Mouse (Mus musculus) adrenal gland, postnatal 0 days (tissue): Measurements from ENCODE around the gene Olfr1215. TPM values are rescaled to one million over a fixed set of nuclear protein-coding genes. Genes with fewer than 3 reads are reported as not detected.

Source experiments
- polyA plus RNA-seq: library from polyadenylated mRNA; unstranded; fragments of >200 nt; fragmentation: Nextera tagmentation; extraction: Ambion mirVana; gene quantifications from 2 replicates; pipeline ENCODE4 v1.2.1, GENCODE M21; 2015

Olfr1215 gene
- polyA plus RNA-seq, result not detected in 2 replicates

DNA sequence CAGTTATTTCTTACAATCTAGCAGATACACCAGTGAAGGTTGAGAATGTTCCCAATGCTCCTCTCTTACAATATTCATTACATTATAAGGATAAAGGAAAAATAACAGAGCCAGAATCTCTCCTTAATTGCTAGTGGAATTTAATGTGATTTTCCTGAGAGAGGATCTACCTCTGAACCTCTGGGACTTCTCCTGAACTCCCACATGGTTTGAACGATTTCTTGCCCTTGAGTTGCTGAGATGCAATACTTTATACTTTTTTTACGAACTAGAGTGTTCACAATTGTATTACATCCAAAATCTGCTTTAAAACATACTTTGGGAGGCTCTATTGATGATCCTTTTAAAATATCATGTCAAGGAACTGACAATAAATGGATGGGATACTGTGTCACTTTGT, at the start of gene Olfr1215:
Olfr1215 (minus strand) TSS at position 101 of the 400 bp plus-strand sequence.

DNA sequence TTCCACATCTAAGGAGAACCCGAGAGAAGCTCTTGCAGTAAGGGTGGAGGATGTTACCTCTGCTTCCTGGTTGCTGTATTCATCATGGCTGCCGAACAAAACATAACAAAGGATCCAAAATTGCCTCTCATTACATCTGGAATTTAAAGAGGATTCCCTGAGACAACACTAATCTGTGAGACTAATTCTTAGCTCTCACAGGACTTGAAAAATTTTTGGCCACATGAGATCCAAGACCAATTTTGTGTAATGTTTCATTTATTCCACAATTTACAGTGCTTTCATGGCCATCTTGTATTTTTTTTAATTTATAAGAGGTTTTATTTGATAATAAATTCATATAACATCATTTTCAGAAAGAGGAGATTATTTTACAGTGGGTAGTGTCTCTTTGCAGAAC, 25.2 kb upstream of the Olfr1215 start, which contains the start of gene Olfr1217:
Olfr1217 (minus strand) TSS at position 101 of the 400 bp plus-strand sequence.

DNA sequence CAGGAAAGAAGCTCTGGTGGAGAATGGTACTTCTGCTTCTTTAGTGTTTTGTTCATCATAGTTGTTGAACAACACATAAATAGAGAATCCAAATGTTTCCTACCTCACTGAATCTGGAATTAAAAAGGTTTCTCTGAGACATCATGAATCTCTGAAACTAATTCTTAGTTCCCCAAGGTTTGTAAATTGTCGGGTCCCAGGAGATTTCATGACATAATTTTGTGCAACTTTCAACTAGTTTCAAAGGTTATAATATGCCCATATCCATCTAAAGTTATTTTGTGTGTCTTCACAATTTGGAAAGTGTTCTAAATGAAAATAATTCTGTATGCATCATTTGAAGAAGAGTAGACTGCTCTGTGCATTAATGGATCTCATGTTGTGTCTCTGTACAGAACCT, 11.5 kb upstream of the Olfr1215 start, which contains the start of gene Olfr1216:
Olfr1216 (minus strand) TSS at position 101 of the 400 bp plus-strand sequence.

DNA sequence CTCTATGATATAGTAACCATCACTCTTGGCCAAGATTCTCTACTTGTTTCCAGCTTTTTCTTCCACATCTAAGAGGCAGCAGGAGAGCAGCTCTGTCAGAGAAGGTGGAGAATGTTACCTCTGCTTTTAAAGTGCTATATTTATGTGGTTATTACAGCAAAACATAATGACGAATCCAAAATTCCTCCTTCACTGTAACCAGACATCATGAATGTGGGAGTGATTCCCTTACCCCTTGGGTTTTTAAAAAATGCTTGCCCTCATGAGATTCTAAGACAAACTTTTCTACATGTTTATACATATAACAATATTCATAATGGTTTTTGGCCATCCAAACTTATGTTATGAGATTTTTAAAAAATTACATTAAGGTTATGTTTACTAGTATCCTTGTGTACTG, 14.2 kb downstream of the Olfr1215 start, which contains the start of gene Olfr1214:
Olfr1214 (minus strand) TSS at position 101 of the 400 bp plus-strand sequence.

DNA sequence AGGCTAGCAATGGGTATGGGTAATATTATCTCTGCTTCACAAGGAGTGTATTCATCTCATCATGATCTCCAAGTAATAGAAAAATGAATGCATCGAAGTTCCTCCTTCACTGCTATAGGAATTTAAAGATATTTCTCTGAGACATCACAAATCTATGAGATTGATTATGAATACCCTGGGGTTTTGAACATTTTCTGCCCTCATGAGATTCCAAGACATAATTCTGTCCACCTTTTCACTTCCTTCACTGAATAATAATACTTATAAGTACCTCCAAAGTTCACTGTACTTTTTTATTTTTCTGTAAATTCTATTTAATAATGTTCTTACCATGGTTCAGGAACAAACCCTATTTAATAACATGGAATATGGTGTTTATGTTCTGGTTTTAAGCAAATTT, 26.6 kb downstream of the Olfr1215 start, which contains the start of gene Gm13762:
Gm13762 (minus strand) TSS at position 101 of the 400 bp plus-strand sequence.

DNA sequence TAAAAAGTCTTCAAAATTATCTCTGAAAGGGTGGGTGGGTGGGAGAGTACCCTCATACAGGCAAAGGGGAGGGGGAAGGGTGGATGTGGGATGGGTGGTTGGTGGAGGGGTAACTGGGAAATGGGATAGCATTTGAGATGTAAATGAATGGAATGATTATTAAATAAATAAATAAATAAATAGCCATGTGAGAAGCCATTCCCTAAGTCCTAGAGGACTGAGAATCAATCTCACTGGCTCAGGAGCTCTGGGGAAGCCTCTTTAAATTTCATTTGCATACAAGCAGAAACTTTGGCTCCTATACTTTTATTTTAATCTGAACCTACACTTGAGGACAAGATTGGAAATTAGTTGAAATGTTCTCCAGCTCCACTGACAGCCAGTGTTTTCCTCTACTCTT, 53.1 kb downstream of the Olfr1215 start, which contains the start of gene Olfr1212:
Olfr1212 (plus strand) TSS at position 301 of the 400 bp plus-strand sequence.

Other genes starting within 250 kb of the Olfr1215 start
- gene Olfr1199, start 246.5 kb downstream of the Olfr1215 start, polyA plus RNA-seq, result not detected in 2 replicates
- not detected in 2 replicates for gene Olfr1200, start 236.5 kb downstream of the Olfr1215 start, polyA plus RNA-seq
- gene Olfr1201, start 213.9 kb downstream of the Olfr1215 start, polyA plus RNA-seq, result not detected in 2 replicates
- 0.03 TPM in 1 of 2 replicates, not detected in the other for gene Olfr1202, start 192.5 kb downstream of the Olfr1215 start, polyA plus RNA-seq
- not detected in 2 replicates for gene Olfr1205, start 177.2 kb downstream of the Olfr1215 start, polyA plus RNA-seq
- not detected in 2 replicates for gene Olfr1204, start 157.7 kb downstream of the Olfr1215 start, polyA plus RNA-seq
- gene Olfr1206, start 143.7 kb downstream of the Olfr1215 start, polyA plus RNA-seq, result not detected in 2 replicates
- not detected in 2 replicates for gene Olfr1208, start 104.7 kb downstream of the Olfr1215 start, polyA plus RNA-seq
- gene Olfr1209, start 91.8 kb downstream of the Olfr1215 start, polyA plus RNA-seq, result not detected in 2 replicates
- gene Olfr1211, start 68.9 kb downstream of the Olfr1215 start, polyA plus RNA-seq, result not detected in 2 replicates
- not detected in 2 replicates for gene Olfr1212, start 53.0 kb downstream of the Olfr1215 start, polyA plus RNA-seq
- not detected in 2 replicates for gene Gm13762, start 26.7 kb downstream of the Olfr1215 start, polyA plus RNA-seq
- not detected in 2 replicates for gene Olfr1214, start 14.3 kb downstream of the Olfr1215 start, polyA plus RNA-seq
- gene Olfr1216, start 11.4 kb upstream of the Olfr1215 start, polyA plus RNA-seq, result not detected in 2 replicates
- gene Olfr1217, start 25.1 kb upstream of the Olfr1215 start, polyA plus RNA-seq, result not detected in 2 replicates
- gene Olfr1218, start 54.2 kb upstream of the Olfr1215 start, polyA plus RNA-seq, result not detected in 2 replicates
- not detected in 2 replicates for gene Olfr1219, start 76.5 kb upstream of the Olfr1215 start, polyA plus RNA-seq
- gene Olfr1220, start 99.9 kb upstream of the Olfr1215 start, polyA plus RNA-seq, result not detected in 2 replicates
- gene Olfr1221, start 110.3 kb upstream of the Olfr1215 start, polyA plus RNA-seq, result not detected in 2 replicates
- not detected in 2 replicates for gene Olfr1222, start 126.1 kb upstream of the Olfr1215 start, polyA plus RNA-seq
- gene Olfr1223, start 144.6 kb upstream of the Olfr1215 start, polyA plus RNA-seq, result not detected in 2 replicates
- gene Olfr1224-ps1, start 157.1 kb upstream of the Olfr1215 start, polyA plus RNA-seq, result not detected in 2 replicates
- not detected in 2 replicates for gene Olfr1225, start 167.7 kb upstream of the Olfr1215 start, polyA plus RNA-seq
- gene Olfr1226, start 193.1 kb upstream of the Olfr1215 start, polyA plus RNA-seq, result not detected in 2 replicates
- not detected in 2 replicates for gene Olfr1228, start 247.1 kb upstream of the Olfr1215 start, polyA plus RNA-seq